Mouse (Mus musculus) ES-CJ7 (cell line): ENCODE measurements around the gene Scamp3.
"Not testable (repeated sequence)": the region's sequence is repeated elsewhere in the genome, so short reads cannot be mapped to it uniquely, and the experiment has no call there.

ENCODE experiments used
- DNase-seq: peaks from one replicate; pipeline ENCODE4 v3.0.0; 2011; ENCODE audit warnings: low read depth, low spot score

Scamp3 gene

DNA sequence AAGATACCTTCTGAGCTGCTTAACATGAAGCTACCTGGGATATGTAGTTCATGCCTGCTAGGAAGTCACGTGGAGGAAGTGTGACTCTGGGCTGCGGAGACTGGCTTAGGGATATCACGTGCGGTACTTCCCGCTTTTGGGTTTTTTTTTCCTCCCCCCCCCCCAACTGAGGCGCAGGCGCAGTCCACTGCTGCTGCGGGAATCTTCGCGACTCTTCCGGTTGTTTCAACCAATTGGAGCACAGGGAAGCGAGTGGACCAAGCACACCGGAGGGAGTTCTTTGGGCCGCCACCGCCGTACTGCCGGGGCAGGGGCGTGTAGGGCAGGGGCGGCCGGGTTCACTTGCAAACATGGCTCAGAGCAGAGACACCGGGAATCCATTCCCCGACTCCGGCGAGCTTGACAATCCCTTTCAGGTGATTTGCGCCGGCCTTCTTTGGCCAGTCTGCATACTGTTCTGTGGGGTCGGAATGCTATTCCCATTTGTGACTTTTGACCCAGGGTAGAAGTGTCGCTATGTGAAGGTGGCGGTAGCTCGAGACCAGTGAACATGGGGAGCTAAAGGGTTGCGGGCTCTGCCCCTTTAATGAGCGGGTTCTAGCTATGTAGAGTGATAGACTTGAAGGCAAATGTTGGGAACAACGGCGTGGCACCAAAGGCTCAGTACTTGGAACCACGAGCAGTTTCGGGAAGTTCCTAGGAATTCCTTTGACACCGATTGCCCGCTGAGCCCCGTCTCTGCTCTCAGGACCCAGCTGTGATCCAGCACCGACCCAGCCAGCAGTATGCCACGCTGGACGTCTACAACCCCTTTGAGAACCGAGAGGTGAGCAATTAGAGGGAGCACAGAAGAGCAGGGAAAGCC, at the start of gene Scamp3:
Scamp3 (plus strand) TSS at position 232 of the 865 bp plus-strand sequence.
- DNase-seq: peak; percentile 99

DNA sequence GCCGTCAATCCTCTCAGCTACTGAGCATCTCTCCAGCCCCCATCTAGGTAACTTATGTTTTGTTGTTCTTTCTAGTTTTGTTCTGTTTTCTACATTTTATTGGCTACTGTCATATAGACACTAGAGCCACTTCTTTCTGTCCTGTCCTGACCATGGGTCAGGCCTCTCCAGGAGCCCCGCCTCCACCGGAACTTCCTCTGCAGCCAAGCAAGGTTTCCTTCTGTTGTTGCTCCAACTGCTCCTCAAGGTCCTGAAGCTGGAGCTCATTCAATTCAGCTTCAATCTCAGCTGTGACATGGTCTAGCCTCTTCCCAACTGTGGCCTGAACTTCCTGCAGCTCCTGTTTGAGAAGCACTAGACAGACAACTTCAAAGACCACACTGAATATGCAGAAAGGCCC, 47.4 kb upstream of the Scamp3 start:
- DNase-seq: no peak

DNA sequence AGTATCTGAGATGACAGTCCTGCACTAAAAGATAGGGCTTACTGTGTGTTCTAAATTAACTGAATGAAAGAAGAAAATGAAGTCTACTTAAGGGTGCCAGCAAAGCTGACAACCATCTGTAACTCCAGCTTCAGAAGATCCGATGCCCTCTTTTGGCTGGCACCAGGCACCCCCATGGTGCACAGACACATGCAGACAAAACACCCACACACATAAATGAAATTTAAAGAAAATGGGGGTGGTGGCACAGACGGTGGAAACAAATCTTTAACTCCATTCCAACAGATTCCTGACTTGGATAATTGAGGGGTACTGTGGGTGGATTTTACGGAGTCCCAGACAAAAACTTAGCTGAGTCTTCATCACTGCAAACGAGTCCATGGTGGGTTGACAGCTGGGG, 45.5 kb upstream of the Scamp3 start:
- no peak for DNase-seq

- no peak for DNase-seq
These were observed 44.8 kb upstream of the Scamp3 start for GRCm38 (mm10) chr3:89132285-89133062.

GRCm38 (mm10) chr3:89133063-89133450, 44.2 kb upstream of the Scamp3 start:
- no peak for DNase-seq

- no peak for DNase-seq
These were observed 43.5 kb upstream of the Scamp3 start for GRCm38 (mm10) chr3:89133752-89134151.

DNA sequence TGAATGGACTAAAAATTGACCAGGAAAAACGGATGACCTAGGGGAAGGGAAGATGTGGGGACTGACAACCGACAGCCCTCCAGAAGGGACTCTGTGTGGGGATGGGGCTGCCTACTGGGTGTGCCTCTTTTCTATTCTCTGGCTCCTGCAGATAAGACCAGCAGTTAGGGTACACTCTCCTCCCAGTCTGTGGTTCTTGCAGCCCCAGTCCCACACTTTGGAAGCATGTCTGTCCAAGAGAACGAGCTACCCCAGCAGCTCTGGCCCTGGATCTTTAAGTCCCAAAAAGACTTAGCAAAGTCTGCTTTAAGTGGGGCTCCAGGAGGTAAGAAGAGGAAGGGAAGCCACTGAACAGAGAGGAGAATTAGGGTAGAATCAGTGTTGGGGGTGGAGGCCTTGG, 41.3 kb upstream of the Scamp3 start, which contains the start of gene Pklr:
Pklr (plus strand) TSS at position 185 of the 400 bp plus-strand sequence.
- DNase-seq: no peak

- DNase-seq: peak; percentile 73
These were observed 40.9 kb upstream of the Scamp3 start for GRCm38 (mm10) chr3:89136365-89136764.

GRCm38 (mm10) chr3:89144821-89145220, 32.5 kb upstream of the Scamp3 start:
- no peak for DNase-seq

DNA sequence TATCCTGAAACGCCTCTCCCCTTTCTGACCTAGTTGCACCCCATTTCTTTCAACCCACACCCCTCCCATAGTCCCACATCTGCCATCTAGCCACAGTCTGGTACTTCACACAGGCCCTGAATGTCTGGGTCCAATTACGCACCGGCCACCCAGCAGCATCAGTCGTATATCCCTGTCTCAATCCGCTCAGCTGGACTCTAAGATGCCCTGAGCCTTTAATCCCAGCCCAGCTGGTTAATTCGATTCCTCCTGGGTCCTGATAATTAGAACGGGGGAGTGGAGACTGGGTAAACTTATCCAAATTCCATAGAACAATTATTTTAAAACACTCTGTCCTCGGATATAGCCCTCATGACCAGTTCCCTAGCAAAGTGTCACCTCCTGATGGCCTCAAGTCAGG, 31.7 kb upstream of the Scamp3 start:
- no peak for DNase-seq

DNA sequence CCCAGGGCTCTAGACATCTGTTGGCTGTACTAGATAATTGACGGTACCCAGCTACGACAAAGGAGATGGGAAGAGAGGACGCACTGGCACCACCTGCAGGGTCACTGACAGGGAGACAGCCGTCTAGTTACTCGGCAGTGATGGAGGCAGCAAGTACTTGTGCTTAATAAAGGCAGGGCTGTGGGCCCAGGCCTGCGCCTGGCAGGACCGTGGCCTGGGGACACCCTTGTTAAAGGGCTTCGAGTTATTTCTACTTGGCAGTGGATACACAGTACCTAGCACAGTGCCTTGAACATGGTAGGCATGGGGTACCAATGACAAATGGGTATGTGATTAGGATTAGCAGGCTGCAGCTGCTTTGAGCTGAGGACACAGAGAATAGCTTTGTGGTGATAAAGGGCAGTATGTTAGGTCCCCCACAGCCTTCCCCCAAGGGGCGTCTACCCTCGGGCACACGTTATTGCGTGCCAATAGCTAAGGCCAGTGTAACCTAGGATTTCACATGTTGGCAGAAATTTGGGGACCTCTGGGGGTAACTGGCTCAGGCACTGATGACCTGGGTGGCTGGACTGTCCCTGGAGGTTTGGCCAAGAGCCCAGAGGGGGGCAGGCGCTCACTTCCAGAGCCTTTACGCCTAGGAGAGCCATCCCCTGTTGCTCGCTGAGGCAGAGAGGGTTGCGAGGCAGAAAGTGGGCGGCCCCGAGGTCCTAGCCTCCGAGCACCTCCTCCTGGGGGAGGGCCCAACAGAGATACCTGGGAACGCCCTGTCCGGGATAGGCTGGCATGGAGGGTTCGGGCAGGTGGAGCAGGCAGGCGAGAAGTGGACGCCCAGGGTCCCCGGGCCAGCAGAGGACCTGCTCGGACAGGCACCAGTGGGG, 29.9 kb upstream of the Scamp3 start:
- DNase-seq: peak; percentile 45

GRCm38 (mm10) chr3:89147979-89148311, 29.3 kb upstream of the Scamp3 start:
- DNase-seq: no peak

GRCm38 (mm10) chr3:89148567-89148966, 28.7 kb upstream of the Scamp3 start:
- no peak for DNase-seq

- peak; percentile 59 for DNase-seq
These were observed 25.0 kb upstream of the Scamp3 start for GRCm38 (mm10) chr3:89152084-89152835.

DNA sequence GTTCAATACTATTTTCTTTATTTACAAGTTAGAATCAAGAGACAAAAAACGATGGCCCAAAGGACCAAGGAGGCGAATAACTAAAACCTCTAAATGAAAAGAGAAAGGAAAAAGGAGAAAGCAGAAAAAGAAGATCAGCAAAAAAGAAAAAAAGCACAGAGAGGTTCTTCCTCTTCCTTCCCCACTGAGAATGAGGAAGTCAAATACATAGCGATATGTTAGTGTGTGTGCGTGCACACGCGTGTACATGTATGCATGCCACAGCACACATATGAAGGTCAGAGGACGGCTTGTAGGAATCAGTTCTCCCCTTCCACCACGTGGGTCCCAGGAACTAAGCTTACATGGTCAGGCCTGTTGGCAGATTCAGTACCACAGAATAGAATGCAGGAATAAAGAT, 20.3 kb upstream of the Scamp3 start:
- no peak for DNase-seq

GRCm38 (mm10) chr3:89158651-89159050, 18.6 kb upstream of the Scamp3 start:
- no peak for DNase-seq

DNA sequence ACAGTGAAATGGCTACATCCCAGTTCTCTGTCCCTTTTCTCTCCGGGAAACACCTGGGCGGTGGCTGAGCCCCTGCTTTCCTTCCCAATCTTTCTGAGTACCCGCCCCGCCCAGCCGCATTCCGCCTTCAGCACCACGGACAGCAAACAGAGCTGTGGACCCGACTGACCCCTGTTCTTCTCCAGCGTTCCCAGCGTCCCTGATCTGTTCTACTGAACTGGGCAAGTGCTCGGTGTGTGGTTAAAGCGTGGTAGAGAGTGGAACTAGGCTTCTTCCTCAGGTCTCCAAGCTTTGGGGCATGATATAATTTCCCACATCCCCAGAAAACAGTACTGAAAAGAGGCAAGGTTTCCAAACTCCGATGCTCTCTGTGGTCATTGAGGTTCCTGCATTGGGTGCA, 18.1 kb upstream of the Scamp3 start:
- peak; percentile 67 for DNase-seq

DNA sequence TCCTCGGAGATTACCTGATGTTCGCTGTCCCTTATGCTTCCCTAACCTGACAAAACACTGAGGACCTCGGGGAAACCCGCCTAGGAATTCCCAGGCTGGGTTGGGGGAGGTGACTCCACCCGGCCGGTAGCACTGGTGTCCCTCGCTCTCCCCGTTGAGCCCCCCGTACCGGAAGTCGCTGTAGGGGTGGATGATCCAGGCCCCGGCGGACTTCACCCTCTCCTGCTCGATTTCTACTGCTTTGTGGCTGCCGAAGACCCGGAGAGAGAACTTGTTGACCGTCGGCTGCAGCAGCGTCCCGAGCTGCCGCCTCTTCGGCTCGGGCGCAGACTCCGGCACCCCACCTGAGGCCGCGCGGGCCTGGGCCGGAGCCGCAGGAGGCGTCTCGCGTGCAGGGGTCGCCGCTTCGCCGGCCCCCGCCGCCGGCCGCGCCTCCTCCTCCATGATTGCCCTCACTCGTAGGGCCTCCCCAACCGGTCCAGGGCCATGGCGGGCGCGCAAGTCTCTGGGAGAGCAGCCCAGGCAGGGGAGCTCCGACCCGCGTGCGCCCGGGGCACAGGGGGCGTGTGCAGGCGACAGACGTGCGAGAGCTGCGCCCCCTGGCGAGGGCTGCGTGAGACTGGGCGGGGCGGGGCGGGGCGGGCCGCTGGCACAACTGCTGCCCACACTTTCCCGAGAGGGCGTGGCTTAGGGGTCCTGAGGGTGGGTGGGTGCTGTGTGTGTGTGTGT, 17.5 kb upstream of the Scamp3 start, which contains the start of gene Hcn3:
Hcn3 (minus strand) TSS at position 581 of the 729 bp plus-strand sequence.
- DNase-seq: peak; percentile 88

- DNase-seq: not testable (repeated sequence)
These were observed 16.1 kb upstream of the Scamp3 start for GRCm38 (mm10) chr3:89161207-89161606.

DNA sequence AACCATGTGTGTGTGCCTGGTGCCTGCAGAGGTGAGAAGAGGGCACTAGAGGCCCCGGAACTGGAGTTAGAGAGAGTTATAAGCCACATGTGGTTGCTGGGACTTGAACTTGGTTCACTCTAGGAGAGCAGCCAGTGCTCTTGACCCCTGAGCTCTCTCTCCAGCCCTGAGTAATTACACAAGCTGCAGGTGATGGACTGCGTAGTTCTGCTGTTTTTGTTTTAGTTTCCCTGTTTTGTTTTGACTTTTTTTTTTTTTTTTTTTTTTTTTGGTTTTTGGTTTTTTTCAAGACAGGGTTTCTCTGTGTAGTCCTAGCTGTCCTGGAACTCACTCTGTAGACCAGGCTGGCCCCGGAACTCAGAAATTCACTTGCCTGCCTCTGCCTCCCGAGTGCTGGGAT, 15.5 kb upstream of the Scamp3 start:
- DNase-seq: no peak
